Mouse (Mus musculus): Measurements from ENCODE around the gene Sh3bp4.

The Sh3bp4 gene

GRCm38 (mm10) chr1:89130429-89130828 is 60.2 kb downstream of the Sh3bp4 start:
- DNase-seq: no peak

GRCm38 (mm10) chr1:89131018-89131540 is 60.9 kb downstream of the Sh3bp4 start:
- DNase-seq: no peak

- DNase-seq: peak; percentile 39 to 61
Measured at GRCm38 (mm10) chr1:89131707-89132106, 61.5 kb downstream of the Sh3bp4 start.

- DNase-seq: no peak
Measured at GRCm38 (mm10) chr1:89133266-89133665, 63.1 kb downstream of the Sh3bp4 start.

- no peak for DNase-seq
Measured at GRCm38 (mm10) chr1:89133717-89134116, 63.5 kb downstream of the Sh3bp4 start.

- peak; percentile 68 to 77 for DNase-seq
Measured at GRCm38 (mm10) chr1:89136089-89136811, 66.0 kb downstream of the Sh3bp4 start.

GRCm38 (mm10) chr1:89137086-89137816 is 67.0 kb downstream of the Sh3bp4 start:
- no peak for DNase-seq

GRCm38 (mm10) chr1:89138316-89138715 is 68.1 kb downstream of the Sh3bp4 start:
- DNase-seq: peak in 1 of 2 experiments; percentile 59

GRCm38 (mm10) chr1:89140113-89140512 is 69.9 kb downstream of the Sh3bp4 start:
- DNase-seq: no peak

- DNase-seq: no peak
Measured at GRCm38 (mm10) chr1:89151071-89151470, 80.9 kb downstream of the Sh3bp4 start.

GRCm38 (mm10) chr1:89152576-89152975 is 82.4 kb downstream of the Sh3bp4 start:
- no peak for DNase-seq

GRCm38 (mm10) chr1:89153203-89153602 is 83.0 kb downstream of the Sh3bp4 start:
- no peak for DNase-seq

- DNase-seq: no peak
Measured at GRCm38 (mm10) chr1:89163483-89163882, 93.3 kb downstream of the Sh3bp4 start.

- no peak for DNase-seq
Measured at GRCm38 (mm10) chr1:89164281-89164680, 94.1 kb downstream of the Sh3bp4 start.

- peak in 1 of 2 experiments; percentile 17 for DNase-seq
Measured at GRCm38 (mm10) chr1:89164685-89165084, 94.5 kb downstream of the Sh3bp4 start.

GRCm38 (mm10) chr1:89166814-89167249 is 96.6 kb downstream of the Sh3bp4 start:
- peak; percentile 41 to 47 for DNase-seq

- DNase-seq: no peak
Measured at GRCm38 (mm10) chr1:89171275-89171767, 101.1 kb downstream of the Sh3bp4 start.

GRCm38 (mm10) chr1:89174621-89175020 is 104.4 kb downstream of the Sh3bp4 start:
- no peak for DNase-seq

GRCm38 (mm10) chr1:89175355-89175754 is 105.1 kb downstream of the Sh3bp4 start:
- peak in 1 of 2 experiments; percentile 48 for DNase-seq

GRCm38 (mm10) chr1:89183261-89183831 is 113.1 kb downstream of the Sh3bp4 start:
- peak; percentile 51 to 63 for DNase-seq

- no peak for DNase-seq
Measured at GRCm38 (mm10) chr1:89184111-89184785, 114.0 kb downstream of the Sh3bp4 start.

GRCm38 (mm10) chr1:89184839-89185238 is 114.6 kb downstream of the Sh3bp4 start:
- DNase-seq: no peak

- no peak for DNase-seq
Measured at GRCm38 (mm10) chr1:89187441-89187840, 117.2 kb downstream of the Sh3bp4 start.

Data from lung, postnatal 4 days (tissue).